Mouse (Mus musculus): ENCODE data around the gene Sult2b1. TPM values are rescaled to one million over a fixed set of nuclear protein-coding genes. Genes with fewer than 3 reads are reported as not detected.

Gene Sult2b1
- total and polyA plus RNA-seq, 3 experiments, result 0.17 to 0.29 TPM; not detected in 1

DNA sequence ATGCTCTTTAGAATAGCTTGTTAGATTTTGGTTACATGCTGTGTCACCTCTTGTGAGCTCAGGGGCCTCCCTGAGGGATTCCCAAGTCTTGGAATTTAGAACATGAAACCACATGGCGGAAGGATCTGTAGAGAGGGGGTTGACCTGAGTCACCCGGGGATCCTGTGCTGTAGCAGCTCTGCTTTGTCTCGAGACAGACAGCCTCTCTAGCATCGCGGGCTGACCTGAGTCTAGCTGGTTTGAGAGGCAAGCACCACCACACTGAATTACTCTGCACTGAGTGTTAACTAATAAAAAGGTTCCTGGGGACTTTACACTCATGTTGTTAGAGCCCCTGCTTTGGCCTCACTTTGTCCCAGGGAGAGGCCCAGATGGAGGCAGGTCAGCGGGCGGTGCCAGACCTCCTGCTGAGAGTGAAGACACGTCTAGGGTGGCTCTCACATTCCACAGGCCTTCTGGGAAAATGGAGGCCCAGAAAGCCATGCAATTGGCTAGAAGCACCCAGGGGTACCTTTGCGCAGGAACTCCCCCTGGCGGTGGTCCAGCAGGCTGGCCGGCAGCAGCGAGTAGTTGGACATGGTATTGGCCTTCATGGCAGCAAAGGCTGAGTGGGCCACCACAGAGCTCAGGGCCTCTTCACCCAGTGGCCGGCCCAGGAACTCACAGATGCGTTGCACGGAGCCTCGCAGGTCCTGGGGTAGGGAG, 53.6 kb downstream of the Sult2b1 start:
- TF ChIP-seq JUN (IDR thresholded peaks at IDR 0.05; ENCODE audit: insufficient read depth, low read depth, low read length), result no peak
- TF ChIP-seq MAX (IDR thresholded peaks at IDR 0.05; ENCODE audit: low read length), result 0 out of 2 replicates have a peak, but pooled peaks have one; percentile 11
- no peak for TF ChIP-seq IRF4 (IDR thresholded peaks at IDR 0.05; ENCODE audit: low read depth, low read length)
- TF ChIP-seq TBP (conservative IDR thresholded peaks at IDR 0.05; ENCODE audit: low read depth, low read length), result no peak
- TF ChIP-seq ZNF384 (IDR thresholded peaks at IDR 0.05; ENCODE audit: low read depth, low read length), result no peak
- TF ChIP-seq HCFC1 (IDR thresholded peaks at IDR 0.05; ENCODE audit: low read depth, low read length), result peak; percentile 27; the same call in 1 of the 2 replicates
- no peak for TF ChIP-seq PAX5 (IDR thresholded peaks at IDR 0.05; ENCODE audit: low read length)
- TF ChIP-seq MEF2A (IDR thresholded peaks at IDR 0.05; ENCODE audit: borderline replicate concordance, low read depth, low read length), result 0 out of 2 replicates have a peak, but pooled peaks have one; percentile 32
- TF ChIP-seq E2F4 (IDR thresholded peaks at IDR 0.05; ENCODE audit: insufficient replicate concordance, low read depth, low read length), result no peak
- TF ChIP-seq UBTF (IDR thresholded peaks at IDR 0.05; ENCODE audit: low read depth, low read length), result no peak
- no peak for TF ChIP-seq GABPA (IDR thresholded peaks at IDR 0.05; ENCODE audit: insufficient replicate concordance, low read depth, low read length)
- TF ChIP-seq ELF1 (IDR thresholded peaks at IDR 0.05; ENCODE audit: low read depth, low read length), result 0 out of 2 replicates have a peak, but pooled peaks have one; percentile 21
- TF ChIP-seq SMC3 (IDR thresholded peaks at IDR 0.05; ENCODE audit: low read depth, low read length), result peak; percentile 55
- TF ChIP-seq EP300 (IDR thresholded peaks at IDR 0.05; ENCODE audit: low read length), result no peak
- peak; percentile 42 for TF ChIP-seq RAD21 (IDR thresholded peaks at IDR 0.05; ENCODE audit: low read depth, low read length)
- no peak; the same call in 1 of the 2 replicates for TF ChIP-seq POLR2AphosphoS2 (IDR thresholded peaks at IDR 0.05; ENCODE audit: low read depth, low read length)
- no peak for TF ChIP-seq POLR2A (IDR thresholded peaks at IDR 0.05; ENCODE audit: low read depth, low read length)
- TF ChIP-seq CHD1 (IDR thresholded peaks at IDR 0.05; ENCODE audit: low read depth, low read length), result no peak
- no peak for TF ChIP-seq USF2 (conservative IDR thresholded peaks at IDR 0.05; ENCODE audit: low read depth, low read length)
- no peak for TF ChIP-seq MAFK (IDR thresholded peaks at IDR 0.05; ENCODE audit: insufficient replicate concordance, low read length)
- no peak for TF ChIP-seq ZMIZ1 (IDR thresholded peaks at IDR 0.05; ENCODE audit: low read depth, low read length)
- no peak for TF ChIP-seq USF1 (IDR thresholded peaks at IDR 0.05; ENCODE audit: low read depth, low read length)
- no peak for TF ChIP-seq ETS1 (conservative IDR thresholded peaks at IDR 0.05; ENCODE audit: low read depth, low read length)
- TF ChIP-seq SIN3A (IDR thresholded peaks at IDR 0.05; ENCODE audit: low read length), result no peak
- no peak for TF ChIP-seq ZKSCAN1 (IDR thresholded peaks at IDR 0.05; ENCODE audit: borderline replicate concordance, low read depth, low read length)
- no peak for TF ChIP-seq RCOR1 (conservative IDR thresholded peaks at IDR 0.05; ENCODE audit: low read depth, low read length)
- TF ChIP-seq NELFE (IDR thresholded peaks at IDR 0.05; ENCODE audit: low read depth, low read length), result 0 out of 2 replicates have a peak, but pooled peaks have one; percentile 25
- no peak for TF ChIP-seq KAT2A (IDR thresholded peaks at IDR 0.05; ENCODE audit: insufficient replicate concordance, low read length)
- no peak for TF ChIP-seq TCF12 (IDR thresholded peaks at IDR 0.05; ENCODE audit: low read depth, low read length)
- TF ChIP-seq NRF1 (IDR thresholded peaks at IDR 0.05; ENCODE audit: low read depth, low read length), result 0 out of 2 replicates have a peak, but pooled peaks have one; percentile 26
- TF ChIP-seq CTCF (conservative IDR thresholded peaks at IDR 0.05 in 1 of 2, IDR thresholded peaks at IDR 0.05 in 1 of 2; ENCODE audit: low read depth in 2 of 2, low read length in 2 of 2), result peak in 1 of 2 experiments; percentile 74; a peak in 3 of 4 replicates
- no peak for TF ChIP-seq CHD2 (IDR thresholded peaks at IDR 0.05; ENCODE audit: low read length)
- TF ChIP-seq ZC3H11A (IDR thresholded peaks at IDR 0.05; ENCODE audit: low read depth, low read length), result no peak
- TF ChIP-seq MYC (IDR thresholded peaks at IDR 0.05; ENCODE audit: low read depth, low read length), result no peak
- TF ChIP-seq MAZ (IDR thresholded peaks at IDR 0.05; ENCODE audit: low read depth, low read length), result no peak
- TF ChIP-seq MXI1 (IDR thresholded peaks at IDR 0.05; ENCODE audit: low read depth, low read length), result no peak
- Histone ChIP-seq H3K79me2 (replicated peaks; ENCODE audit: control insufficient read depth, extremely low read depth, insufficient read depth, poor library complexity, severe bottlenecking) (no peaks in the 10 kb centered on the region), H3K4me1 (ENCODE audit: control insufficient read depth in 1 of 2, insufficient read depth in 2 of 2) (peaks cover 0 to 15% of the 10 kb centered on the region in 2 experiments; a peak in 2 of 4 replicates), H3K9me3 (replicated peaks; ENCODE audit: low read length) (no peaks in the 10 kb centered on the region), H3K9ac (ENCODE audit: insufficient read depth, low read depth) (no peak overlapping the region), H3K36me3 (replicated peaks in 1 of 2; ENCODE audit: control insufficient read depth in 1 of 2, insufficient read depth in 1 of 2, low read length in 1 of 2) (peaks cover 27 to 44% of the 10 kb centered on the region in 2 experiments), H3K27me3 (replicated peaks) (no peaks in the 10 kb centered on the region), H3K4me2 (ENCODE audit: insufficient read depth, low read depth, poor library complexity, severe bottlenecking) (no peak overlapping the region), H3K4me3 (replicated peaks in 1 of 3; ENCODE audit: low read depth in 2 of 3, low read length in 2 of 3, poor library complexity in 1 of 3) (no peak overlapping the region), H3K27ac (ENCODE audit: insufficient read depth, low read depth) (no peak overlapping the region)
- dilution Hi-C loops (cut with MboI; ENCODE audit: extremely low pct_ligation_motif_present, extremely low pct_unique_long_range_greater_than_20kb, low sequenced_read_pairs), result no loop called here
- in situ Hi-C loops (cut with MboI; ENCODE audit: low pct_ligation_motif_present, low pct_unique_long_range_greater_than_20kb, low sequenced_read_pairs), result loop anchor here (10.0 kb wide), 2 partner anchors 194 to 274 kb away; partner anchors contain the start of genes Ccdc114 and Emp3
- peak; percentile 63 for DNase-seq (ENCODE audit: extremely low read depth)

Measured in CH12.LX (cell line).